Mouse (Mus musculus): Measurements from ENCODE around the gene Ttpal.
A peak's percentile ranks its signal among the peaks of the same experiment; 100 is the strongest.

Ttpal gene

GRCm38 (mm10) chr2:163660103-163660701, 58.1 kb downstream of the Ttpal start:
- DNase-seq (ENCODE audit: low spot score in 2 of 2) = no peak

DNA sequence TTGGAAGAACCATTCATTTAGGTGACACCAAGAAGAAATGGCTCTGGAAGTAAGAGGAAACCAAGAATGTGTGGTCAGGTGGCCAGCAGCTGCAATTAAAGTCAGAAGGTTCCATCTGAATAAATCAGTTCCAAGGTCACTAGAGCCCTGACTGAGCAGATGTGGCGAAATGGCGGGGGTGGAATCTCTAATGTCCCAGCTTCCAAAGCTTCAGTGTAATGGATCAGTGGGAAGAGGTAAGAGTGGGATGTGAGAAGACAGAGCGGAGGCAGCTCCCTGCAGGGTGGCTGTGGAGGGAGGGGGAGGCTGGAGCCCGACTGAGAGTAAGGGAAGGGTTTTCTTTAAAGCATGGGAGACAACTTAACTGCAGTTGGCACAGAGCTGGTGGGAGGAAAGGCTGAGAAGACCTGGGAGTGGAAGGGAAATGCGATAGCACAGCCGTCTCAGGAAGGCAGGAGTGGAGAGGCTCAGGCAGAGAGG, 59.3 kb downstream of the Ttpal start:
- DNase-seq (ENCODE audit: low spot score in 2 of 2) = no peak

DNA sequence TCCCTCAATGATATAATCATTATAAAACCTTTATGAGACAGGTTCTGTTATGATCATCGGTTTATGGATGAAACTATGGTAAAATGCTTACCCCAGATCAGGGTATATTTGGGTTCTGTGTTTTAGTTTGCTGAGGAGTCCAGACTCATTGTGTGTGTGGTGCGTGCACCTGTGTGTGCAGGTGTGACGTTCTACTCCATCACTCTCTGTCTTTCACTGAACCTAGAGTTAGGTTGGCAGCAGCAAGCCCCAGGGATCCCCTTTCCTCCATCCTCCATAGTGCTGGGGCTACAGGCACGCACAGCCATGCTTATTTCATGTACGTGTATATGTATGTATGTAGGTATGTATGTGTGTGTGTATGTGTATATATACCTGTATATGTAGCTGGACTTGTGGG, 60.0 kb downstream of the Ttpal start:
- DNase-seq (ENCODE audit: low spot score in 2 of 2) = no peak

- DNase-seq (ENCODE audit: low spot score in 2 of 2) = peak in 1 of 2 experiments; percentile 82
Measured at GRCm38 (mm10) chr2:163662698-163663221, 60.6 kb downstream of the Ttpal start.

DNA sequence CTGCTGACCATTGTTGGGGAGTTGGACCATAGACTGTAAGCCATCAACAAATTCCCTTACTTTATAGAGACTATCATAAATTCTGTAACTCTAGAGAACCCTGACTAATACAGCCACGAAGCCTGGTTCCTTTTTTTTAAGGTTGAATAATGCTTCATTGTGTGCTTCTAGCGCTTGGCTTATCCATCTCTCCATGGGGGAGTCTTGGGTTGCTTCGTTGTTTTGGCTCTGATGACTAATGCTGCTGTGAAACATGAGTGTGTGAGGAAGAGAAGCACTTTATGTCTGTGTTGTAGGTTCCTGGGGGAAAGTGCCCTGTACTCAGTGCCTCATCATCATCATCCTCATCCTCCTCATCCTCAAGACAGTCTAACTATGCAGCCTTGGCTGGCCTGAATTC, 61.8 kb downstream of the Ttpal start:
- DNase-seq (ENCODE audit: low spot score in 2 of 2) = no peak

DNA sequence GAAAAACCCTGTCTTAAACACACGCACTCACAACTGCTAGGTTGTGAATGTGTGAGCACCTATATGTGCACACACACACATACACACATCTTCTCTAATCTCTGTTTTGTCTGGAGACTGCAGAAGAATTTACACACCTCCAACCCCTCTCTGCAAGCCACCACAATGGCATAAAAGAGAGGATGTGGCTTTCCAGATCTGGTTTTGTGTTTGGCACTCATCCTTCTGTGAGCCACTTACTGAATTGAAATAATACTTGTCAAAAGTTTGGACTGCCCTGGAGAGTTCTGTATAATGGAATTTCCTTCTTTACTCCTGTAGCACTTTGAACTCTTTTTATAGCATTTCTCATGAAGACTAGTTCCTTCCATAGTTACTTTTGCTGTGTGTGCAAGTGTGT, 64.9 kb downstream of the Ttpal start:
- no peak for DNase-seq (ENCODE audit: low spot score in 2 of 2)

All from natural killer cell, adult 2 months (primary cell).